Comparison of ENCODE assay signal across 11 mouse cellular contexts in the genomic region with DNA sequence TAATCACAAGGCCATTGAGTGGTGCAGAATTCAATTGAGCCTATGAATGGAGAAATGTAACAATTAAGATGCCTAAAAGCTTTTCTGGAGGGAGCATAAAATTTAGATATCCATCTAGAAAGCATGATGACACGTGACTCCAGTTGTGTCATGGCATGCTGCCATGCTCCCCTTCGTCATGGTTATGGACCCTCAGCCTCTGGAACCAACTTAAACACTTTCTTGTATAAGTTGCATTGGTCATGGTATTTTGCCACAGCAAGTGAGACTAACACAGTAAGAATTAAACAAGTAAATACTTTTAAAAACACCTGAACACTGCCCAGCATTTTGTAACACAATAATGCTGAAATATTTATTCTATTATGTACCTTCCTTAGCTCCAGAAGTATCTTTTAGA.
"Had no signal": no experiment of that assay in that cellular context is flagged by ENCODE, and none has a peak within 500 bp of the region (broad histone marks: within the 10 kb centered on the region; RNA-seq: fewer than 3 reads in every experiment).

No protein-coding gene starts in this region.

- ATAC-seq: lung, postnatal 0 days had no signal

- H3K27ac ChIP-seq: layer of hippocampus, adult 2 months; limb, embryonic 10.5 days; liver, embryonic 15.5 days; stomach, postnatal 0 days had no signal

- DNase-seq: kidney, adult 18-20 months; lung, adult 2 months; lung, postnatal 36 days; right cerebral cortex, adult 18-20 months; thymus, postnatal 4 days had no signal

- H3K4me3 ChIP-seq: layer of hippocampus, adult 2 months; limb, embryonic 10.5 days; liver, embryonic 15.5 days had no signal

- H3K36me3 ChIP-seq: limb, embryonic 10.5 days; liver, embryonic 15.5 days had no signal

- H3K4me1 ChIP-seq: limb, embryonic 10.5 days; liver, embryonic 15.5 days had no signal

- H3K27me3 ChIP-seq: liver, embryonic 15.5 days had no signal

- H3K4me2 ChIP-seq: liver, embryonic 11.5 days; liver, embryonic 15.5 days had no signal

- H3K9ac ChIP-seq: liver, embryonic 15.5 days had no signal

- H3K9me3 ChIP-seq: limb, embryonic 10.5 days; liver, embryonic 15.5 days had no signal
